Mouse (Mus musculus) intestine, postnatal 0 days (tissue): ENCODE results near the gene Col16a1. TPM values are rescaled to one million over a fixed set of nuclear protein-coding genes. Genes with fewer than 3 reads are reported as not detected.

Experiments
- ATAC-seq: fragments of 200-750 bp; cut with Nextera tagmentation; 2 replicates; pipeline ENCODE4 v1.8.0; 2017; ENCODE audit warnings: mild to moderate bottlenecking, moderate TSS enrichment, moderate library complexity
- H3K27ac ChIP-seq: fragments of 300-500 bp; sonication (generic); 2 replicates; pipeline ENCODE4 v1.5.1; 2014; ENCODE audit warnings: mild to moderate bottlenecking, low read depth, low read length, moderate library complexity
- H3K27me3 ChIP-seq: fragments of 300-500 bp; sonication (generic); replicated peaks from 2 replicates; pipeline ENCODE4 v1.6.1; 2014; ENCODE audit warnings: low read length, mixed read lengths; ENCODE audit not compliant: control insufficient read depth, insufficient read depth
- H3K36me3 ChIP-seq: fragments of 300-500 bp; sonication (generic); 2 replicates; pipeline ENCODE4 v1.6.1; 2014; ENCODE audit warnings: mild to moderate bottlenecking, moderate library complexity; ENCODE audit not compliant: control insufficient read depth, insufficient read depth
- H3K4me1 ChIP-seq: fragments of 300-500 bp; sonication (generic); replicated peaks from 2 replicates; pipeline ENCODE4 v1.6.1; 2014; ENCODE audit warnings: antibody characterized with exemption, low read length, mixed read lengths; ENCODE audit not compliant: control insufficient read depth, insufficient read depth
- H3K4me2 ChIP-seq: fragments of 300-500 bp; sonication (generic); replicated peaks from 2 replicates; pipeline ENCODE4 v1.6.1; 2014; ENCODE audit warnings: low read depth, mild to moderate bottlenecking, moderate library complexity
- H3K4me3 ChIP-seq: fragments of 300-500 bp; sonication (generic); 2 replicates; pipeline ENCODE4 v1.5.1; 2014; ENCODE audit warnings: low read depth, low read length
- H3K9ac ChIP-seq: fragments of 300-500 bp; sonication (generic); 2 replicates; pipeline ENCODE4 v1.6.1; 2014; ENCODE audit warnings: mild to moderate bottlenecking, low read depth, low read length
- H3K9me3 ChIP-seq: fragments of 300-500 bp; sonication (generic); 2 replicates; pipeline ENCODE4 v1.6.1; 2016; ENCODE audit warnings: mixed run types; ENCODE audit not compliant: control insufficient read depth
- CTCF ChIP-seq: sonication (generic); IDR thresholded peaks from 2 replicates; pipeline ENCODE4 v1.5.1; 2016; ENCODE audit warnings: low read depth, mild to moderate bottlenecking, control low read depth, antibody characterized with exemption, moderate library complexity
- WGBS: fragments of 180-500 bp; shearing (Covaris S2); extraction: QIAGEN DNeasy Blood & Tissue Kit; methylation state at CpG from one replicate; pipeline ENCODE4 v1.1.7; 2014; 5-methylcytosine and 5-hydroxymethylcytosine counted together
- polyA plus RNA-seq: library from polyadenylated mRNA; unstranded; fragments of >200 nt; fragmentation: Nextera tagmentation; extraction: Ambion mirVana; gene quantifications from 2 replicates; pipeline ENCODE4 v1.2.1, GENCODE M21; 2015

The Col16a1 gene
- polyA plus RNA-seq, 1 experiment from 2014 or later: 25.6 TPM

GRCm38 (mm10) chr4:130148405-130148804, 100.8 kb downstream of the Col16a1 start:
- H3K27ac ChIP-seq: no peak overlapping the region
- no peaks in the 10 kb centered on the region for H3K36me3 ChIP-seq
- H3K4me2 ChIP-seq: no peak overlapping the region
- H3K27me3 ChIP-seq: peaks cover 6% of the 10 kb centered on the region
- H3K9me3 ChIP-seq: no peaks in the 10 kb centered on the region
- H3K4me3 ChIP-seq: no peak overlapping the region
- H3K9ac ChIP-seq: no peak overlapping the region
- no peaks in the 10 kb centered on the region for H3K4me1 ChIP-seq
- 41% methylated on average over 10 of the region's 10 CpGs for WGBS
- peak; percentile 33; the same call in 1 of the 2 replicates for ATAC-seq
- no peak for TF ChIP-seq CTCF

Other genes with a start within 250 kb of the Col16a1 start
- 321 and 331 TPM in 2 replicates for gene Ptp4a2, start 236.6 kb upstream of the Col16a1 start, polyA plus RNA-seq
- gene Spocd1, start 118.6 kb upstream of the Col16a1 start, polyA plus RNA-seq: not detected in 2 replicates
- gene Adgrb2, start 63.0 kb upstream of the Col16a1 start, polyA plus RNA-seq: 0.43 and 0.70 TPM in 2 replicates
- 72.7 and 73.4 TPM in 2 replicates for gene Pef1, start 54.7 kb downstream of the Col16a1 start, polyA plus RNA-seq
- 0.81 and 0.91 TPM in 2 replicates for gene Hcrtr1, start 91.5 kb downstream of the Col16a1 start, polyA plus RNA-seq
- 87.2 and 88.8 TPM in 2 replicates for gene Tinagl1, start 127.3 kb downstream of the Col16a1 start, polyA plus RNA-seq
- not detected in 2 replicates for gene Gm853, start 174.6 kb downstream of the Col16a1 start, polyA plus RNA-seq
- 21.5 and 26.1 TPM in 2 replicates for gene Serinc2, start 231.4 kb downstream of the Col16a1 start, polyA plus RNA-seq